Mouse (Mus musculus): ENCODE results near the gene Prss37. TPM values are rescaled to one million over a fixed set of nuclear protein-coding genes. Genes with fewer than 3 reads are reported as not detected.

Gene Prss37
- not detected in 2 replicates for polyA plus RNA-seq (2014; fragmentation: Nextera tagmentation; extraction: Ambion mirVana)

DNA sequence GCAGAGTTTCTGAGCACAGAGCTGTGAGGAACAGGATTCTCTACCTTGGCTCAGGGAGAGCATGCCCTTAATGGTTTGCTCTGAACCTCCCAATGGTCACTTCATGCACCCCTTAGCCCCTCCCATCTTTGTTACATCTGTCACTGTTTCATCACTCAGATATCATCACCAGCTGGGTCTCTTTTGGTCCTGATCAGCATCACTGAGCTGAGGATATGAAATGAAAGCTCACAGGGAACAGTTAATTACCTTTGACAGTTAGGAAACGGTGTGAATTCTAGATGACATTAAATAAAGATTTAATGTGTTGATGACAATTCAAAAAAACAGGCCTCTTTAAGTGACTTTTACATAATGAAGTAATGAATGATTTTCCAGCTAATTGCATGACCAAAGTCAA is at the start of gene Prss37:
TSS of gene Prss37 (minus strand) at position 101 of the 400 bp plus-strand sequence.
- ATAC-seq (ENCODE audit: insufficient read depth, low FRiP score, low TSS enrichment): no peak
- H3K4me3 ChIP-seq (ENCODE audit: low read depth, low read length): no peak within 1 kb of the TSS
- 74% methylated on average over 1 of the region's 1 CpGs for WGBS
- H3K9me3 ChIP-seq (ENCODE audit: control insufficient read depth, low read length): no peaks in the 10 kb centered on the region
- H3K27ac ChIP-seq (ENCODE audit: low read depth, low read length): no peak within 1 kb of the TSS
- H3K4me1 ChIP-seq (ENCODE audit: control insufficient read depth, insufficient read depth, low read length): no peaks in the 10 kb centered on the region
- DNase-seq (ENCODE audit: low spot score): no peak
- no peak within 1 kb of the TSS for H3K9ac ChIP-seq (ENCODE audit: low read length)
- H3K27me3 ChIP-seq (ENCODE audit: control insufficient read depth, insufficient read depth, low read length): no peaks in the 10 kb centered on the region
- H3K36me3 ChIP-seq (ENCODE audit: control insufficient read depth, insufficient read depth, low read length): no peaks in the 10 kb centered on the region
- no peak within 1 kb of the TSS for H3K4me2 ChIP-seq (ENCODE audit: low read depth)

DNA sequence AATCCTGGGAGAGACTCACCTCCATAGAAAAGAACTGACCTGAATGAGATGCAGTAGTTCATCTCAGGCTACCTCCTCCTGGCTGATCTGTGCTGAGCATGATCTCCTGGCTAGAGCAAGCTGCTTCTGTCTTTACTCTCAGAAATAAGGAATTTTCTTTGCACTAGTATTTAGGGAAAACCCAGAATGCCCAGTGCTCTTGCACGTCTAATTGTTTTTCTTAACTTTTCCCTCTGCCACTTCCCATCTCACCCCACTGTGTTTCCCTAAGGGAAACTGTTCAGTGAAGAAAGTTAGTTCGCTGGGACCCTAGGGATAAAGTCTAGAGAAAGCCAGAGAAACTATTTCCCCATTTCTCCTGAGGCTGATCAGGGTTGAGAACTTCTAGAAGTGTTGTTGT is 35.6 kb upstream of the Prss37 start, which contains the start of gene Olfr461:
TSS of gene Olfr461 (minus strand) at position 101 of the 400 bp plus-strand sequence.
- H3K4me1 ChIP-seq (ENCODE audit: control insufficient read depth, insufficient read depth, low read length): no peaks in the 10 kb centered on the region
- H3K9ac ChIP-seq (ENCODE audit: low read length): no peak within 1 kb of the TSS
- H3K4me2 ChIP-seq (ENCODE audit: low read depth): no peak within 1 kb of the TSS
- H3K4me3 ChIP-seq (ENCODE audit: low read depth, low read length): no peak within 1 kb of the TSS
- no peaks in the 10 kb centered on the region for H3K9me3 ChIP-seq (ENCODE audit: control insufficient read depth, low read length)
- no peaks in the 10 kb centered on the region for H3K36me3 ChIP-seq (ENCODE audit: control insufficient read depth, insufficient read depth, low read length)
- WGBS: 84% methylated on average over 2 of the region's 2 CpGs
- no peak within 1 kb of the TSS for H3K27ac ChIP-seq (ENCODE audit: low read depth, low read length)
- H3K27me3 ChIP-seq (ENCODE audit: control insufficient read depth, insufficient read depth, low read length): no peaks in the 10 kb centered on the region
- no peak for DNase-seq (ENCODE audit: low spot score)
- no peak for ATAC-seq (ENCODE audit: insufficient read depth, low FRiP score, low TSS enrichment)

DNA sequence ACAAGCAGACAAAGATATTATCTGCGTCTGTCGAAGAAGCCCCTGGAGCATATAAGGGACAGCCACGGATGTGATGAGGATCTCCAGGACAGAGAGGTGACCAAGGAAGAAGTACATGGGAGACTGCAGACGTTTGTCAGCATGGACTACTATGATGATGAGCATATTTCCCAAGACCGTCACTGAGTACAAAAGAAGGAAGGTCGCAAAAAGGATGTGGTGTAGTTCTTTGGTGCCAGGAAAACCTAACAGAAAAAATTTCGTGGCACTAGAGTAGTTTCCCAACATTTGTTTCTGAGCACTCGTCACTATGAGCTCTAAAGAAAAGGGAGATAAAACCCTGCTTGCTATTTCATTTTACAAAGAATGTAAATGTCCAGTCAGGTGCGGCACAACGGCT is 25.4 kb upstream of the Prss37 start:
- no peak overlapping the region for H3K4me2 ChIP-seq (ENCODE audit: low read depth)
- no peaks in the 10 kb centered on the region for H3K9me3 ChIP-seq (ENCODE audit: control insufficient read depth, low read length)
- H3K9ac ChIP-seq (ENCODE audit: low read length): no peak overlapping the region
- H3K4me3 ChIP-seq (ENCODE audit: low read depth, low read length): no peak overlapping the region
- no peak for DNase-seq (ENCODE audit: low spot score)
- 85% methylated on average over 10 of the region's 10 CpGs for WGBS
- no peaks in the 10 kb centered on the region for H3K36me3 ChIP-seq (ENCODE audit: control insufficient read depth, insufficient read depth, low read length)
- ATAC-seq (ENCODE audit: insufficient read depth, low FRiP score, low TSS enrichment): no peak
- H3K27me3 ChIP-seq (ENCODE audit: control insufficient read depth, insufficient read depth, low read length): no peaks in the 10 kb centered on the region
- H3K27ac ChIP-seq (ENCODE audit: low read depth, low read length): no peak overlapping the region
- H3K4me1 ChIP-seq (ENCODE audit: control insufficient read depth, insufficient read depth, low read length): no peaks in the 10 kb centered on the region

DNA sequence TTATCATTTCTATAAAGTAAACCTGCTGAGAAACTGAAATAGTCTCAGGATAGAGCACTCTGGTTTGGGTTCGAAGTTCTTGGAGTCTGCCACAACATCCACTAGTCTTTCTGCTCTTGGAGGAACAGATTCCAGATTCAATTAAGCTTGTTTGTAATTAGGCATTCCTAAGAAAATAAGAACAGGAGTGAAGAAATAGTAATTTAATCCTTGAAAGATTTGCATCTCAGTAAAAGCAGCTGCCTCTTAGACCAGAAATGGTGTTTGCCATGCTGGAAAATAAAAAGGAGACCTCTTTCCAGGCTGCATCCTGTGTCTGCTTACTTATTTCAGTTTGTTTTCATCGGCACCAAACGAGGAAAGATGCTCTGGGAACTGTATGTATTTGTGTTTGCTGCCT is 26.1 kb downstream of the Prss37 start, which contains the start of gene Tas2r108:
TSS of gene Tas2r108 (plus strand) at position 301 of the 400 bp plus-strand sequence.
- WGBS: 86% methylated on average over 3 of the region's 3 CpGs
- Histone ChIP-seq H3K4me3 (ENCODE audit: low read depth, low read length) (no peak within 1 kb of the TSS), H3K4me2 (ENCODE audit: low read depth) (no peak within 1 kb of the TSS), H3K9ac (ENCODE audit: low read length) (no peak within 1 kb of the TSS), H3K27me3 (ENCODE audit: control insufficient read depth, insufficient read depth, low read length) (no peaks in the 10 kb centered on the region), H3K4me1 (ENCODE audit: control insufficient read depth, insufficient read depth, low read length) (no peaks in the 10 kb centered on the region), H3K9me3 (ENCODE audit: control insufficient read depth, low read length) (no peaks in the 10 kb centered on the region), H3K36me3 (ENCODE audit: control insufficient read depth, insufficient read depth, low read length) (no peaks in the 10 kb centered on the region), H3K27ac (ENCODE audit: low read depth, low read length) (no peak within 1 kb of the TSS)
- no peak for ATAC-seq (ENCODE audit: insufficient read depth, low FRiP score, low TSS enrichment)
- DNase-seq (ENCODE audit: low spot score): no peak

DNA sequence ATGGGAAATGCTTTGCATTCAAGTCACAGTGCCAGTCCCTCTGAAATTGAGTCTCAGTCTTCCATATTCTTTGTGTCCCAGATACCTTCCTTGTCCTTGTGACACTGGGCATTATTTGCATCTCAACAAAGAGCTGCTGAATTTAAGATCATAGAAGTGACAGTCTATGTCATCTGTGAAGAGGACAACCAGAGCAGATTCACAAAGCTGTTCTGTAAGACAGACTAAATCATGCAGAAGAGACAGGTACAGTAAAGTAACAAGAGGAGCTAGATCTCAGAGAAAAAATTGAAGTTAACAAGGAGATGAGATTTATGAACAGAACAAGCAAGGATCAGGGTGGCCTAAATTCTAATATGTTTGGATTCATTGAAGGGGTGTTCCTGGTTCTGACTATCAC is 28.4 kb downstream of the Prss37 start, which contains the start of gene Tas2r137:
TSS of gene Tas2r137 (plus strand) at position 301 of the 400 bp plus-strand sequence.
- no peak for ATAC-seq (ENCODE audit: insufficient read depth, low FRiP score, low TSS enrichment)

DNA sequence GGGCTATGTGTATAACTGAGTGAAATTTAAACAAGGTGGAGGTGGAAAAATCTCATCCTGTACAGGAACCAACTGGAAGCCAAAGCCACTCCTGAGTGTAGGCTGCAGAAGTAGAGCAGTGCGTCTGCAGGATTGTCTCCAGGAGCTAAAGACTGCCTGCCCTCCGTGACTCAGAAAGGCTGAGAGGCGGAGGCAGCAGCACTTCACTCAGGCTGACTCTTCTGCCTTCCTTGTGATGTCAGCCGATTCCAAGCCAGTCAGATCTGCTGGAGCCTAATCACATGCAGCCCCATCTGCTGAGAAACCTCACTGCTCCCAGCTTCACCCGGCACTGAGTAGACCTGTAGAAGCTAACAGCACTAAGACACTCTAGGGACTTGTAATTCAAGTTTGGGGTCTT is 37.0 kb downstream of the Prss37 start:
- no peak for DNase-seq (ENCODE audit: low spot score)
- H3K36me3 ChIP-seq (ENCODE audit: control insufficient read depth, insufficient read depth, low read length): peaks cover 11% of the 10 kb centered on the region
- WGBS: 92% methylated on average over 5 of the region's 5 CpGs
- no peak for ATAC-seq (ENCODE audit: insufficient read depth, low FRiP score, low TSS enrichment)
- no peak overlapping the region for H3K27ac ChIP-seq (ENCODE audit: low read depth, low read length)
- no peaks in the 10 kb centered on the region for H3K4me1 ChIP-seq (ENCODE audit: control insufficient read depth, insufficient read depth, low read length)
- H3K4me2 ChIP-seq (ENCODE audit: low read depth): no peak overlapping the region
- H3K9ac ChIP-seq (ENCODE audit: low read length): no peak overlapping the region
- no peaks in the 10 kb centered on the region for H3K9me3 ChIP-seq (ENCODE audit: control insufficient read depth, low read length)
- H3K27me3 ChIP-seq (ENCODE audit: control insufficient read depth, insufficient read depth, low read length): no peaks in the 10 kb centered on the region
- no peak overlapping the region for H3K4me3 ChIP-seq (ENCODE audit: low read depth, low read length)

More for the DNA sequence above, 28.4 kb downstream of the Prss37 start, which contains the start of gene Tas2r137:
- no peak within 1 kb of the TSS for H3K27ac ChIP-seq (ENCODE audit: low read depth, low read length)
- H3K36me3 ChIP-seq (ENCODE audit: control insufficient read depth, insufficient read depth, low read length): no peaks in the 10 kb centered on the region
- H3K9me3 ChIP-seq (ENCODE audit: control insufficient read depth, low read length): no peaks in the 10 kb centered on the region
- H3K9ac ChIP-seq (ENCODE audit: low read length): no peak within 1 kb of the TSS
- DNase-seq (ENCODE audit: low spot score): no peak
- H3K4me2 ChIP-seq (ENCODE audit: low read depth): no peak within 1 kb of the TSS
- H3K27me3 ChIP-seq (ENCODE audit: control insufficient read depth, insufficient read depth, low read length): no peaks in the 10 kb centered on the region
- H3K4me3 ChIP-seq (ENCODE audit: low read depth, low read length): no peak within 1 kb of the TSS
- H3K4me1 ChIP-seq (ENCODE audit: control insufficient read depth, insufficient read depth, low read length): no peaks in the 10 kb centered on the region

DNA sequence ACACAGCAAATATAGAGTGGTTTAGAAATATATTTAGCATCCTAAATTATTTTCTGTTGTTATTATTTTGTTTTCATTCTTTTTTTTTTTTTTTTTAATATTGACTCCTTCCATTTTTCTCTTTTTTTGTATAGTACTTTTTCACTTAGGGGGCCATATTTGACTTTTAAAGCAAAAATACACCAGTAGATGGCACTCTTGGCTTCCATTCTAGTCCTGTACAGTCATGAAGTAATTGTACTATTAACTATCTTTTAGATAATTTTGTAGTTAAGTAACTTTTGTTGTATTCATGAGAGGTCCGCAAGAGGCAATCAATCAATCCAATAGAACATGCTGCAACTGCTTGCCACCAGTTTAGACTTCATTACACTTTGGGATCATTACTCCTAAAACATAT is 39.6 kb downstream of the Prss37 start:
- peaks cover 16% of the 10 kb centered on the region for H3K36me3 ChIP-seq (ENCODE audit: control insufficient read depth, insufficient read depth, low read length)
- H3K9me3 ChIP-seq (ENCODE audit: control insufficient read depth, low read length): no peaks in the 10 kb centered on the region
- no peaks in the 10 kb centered on the region for H3K4me1 ChIP-seq (ENCODE audit: control insufficient read depth, insufficient read depth, low read length)
- DNase-seq (ENCODE audit: low spot score) (no peak), ATAC-seq (ENCODE audit: insufficient read depth, low FRiP score, low TSS enrichment) (no peak)
- no peak overlapping the region for H3K4me2 ChIP-seq (ENCODE audit: low read depth)
- WGBS: 93% methylated on average over 1 of the region's 1 CpGs
- H3K9ac ChIP-seq (ENCODE audit: low read length): no peak overlapping the region
- no peak overlapping the region for H3K4me3 ChIP-seq (ENCODE audit: low read depth, low read length)
- no peak overlapping the region for H3K27ac ChIP-seq (ENCODE audit: low read depth, low read length)
- no peaks in the 10 kb centered on the region for H3K27me3 ChIP-seq (ENCODE audit: control insufficient read depth, insufficient read depth, low read length)

DNA sequence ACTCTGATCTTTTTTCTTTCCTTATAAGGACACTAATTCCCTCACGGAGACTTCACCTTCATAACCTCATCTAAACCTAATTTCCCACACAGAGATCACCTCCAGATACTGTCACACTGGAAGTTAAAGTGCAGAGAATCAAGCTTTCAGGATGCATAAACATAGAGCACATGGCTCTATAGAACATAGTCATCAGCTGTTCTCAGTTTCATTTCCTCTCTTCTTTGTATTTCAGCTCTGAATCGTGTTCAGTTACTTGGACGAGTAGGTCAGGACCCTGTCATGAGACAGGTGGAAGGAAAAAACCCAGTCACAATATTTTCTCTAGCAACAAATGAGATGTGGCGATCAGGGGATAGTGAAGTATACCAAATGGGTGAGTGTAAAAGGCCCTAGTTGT is 43.2 kb downstream of the Prss37 start:
- ATAC-seq (ENCODE audit: insufficient read depth, low FRiP score, low TSS enrichment): no peak
- H3K4me1 ChIP-seq (ENCODE audit: control insufficient read depth, insufficient read depth, low read length): peaks cover 4% of the 10 kb centered on the region; the same call in 1 of the 2 replicates
- H3K9ac ChIP-seq (ENCODE audit: low read length): no peak overlapping the region
- no peak overlapping the region for H3K4me3 ChIP-seq (ENCODE audit: low read depth, low read length)
- no peak overlapping the region for H3K27ac ChIP-seq (ENCODE audit: low read depth, low read length)
- H3K4me2 ChIP-seq (ENCODE audit: low read depth): no peak overlapping the region
- H3K36me3 ChIP-seq (ENCODE audit: control insufficient read depth, insufficient read depth, low read length): peaks cover 12% of the 10 kb centered on the region
- 93% methylated on average over 4 of the region's 4 CpGs for WGBS
- DNase-seq (ENCODE audit: low spot score): no peak
- H3K9me3 ChIP-seq (ENCODE audit: control insufficient read depth, low read length): no peaks in the 10 kb centered on the region
- H3K27me3 ChIP-seq (ENCODE audit: control insufficient read depth, insufficient read depth, low read length): no peaks in the 10 kb centered on the region

DNA sequence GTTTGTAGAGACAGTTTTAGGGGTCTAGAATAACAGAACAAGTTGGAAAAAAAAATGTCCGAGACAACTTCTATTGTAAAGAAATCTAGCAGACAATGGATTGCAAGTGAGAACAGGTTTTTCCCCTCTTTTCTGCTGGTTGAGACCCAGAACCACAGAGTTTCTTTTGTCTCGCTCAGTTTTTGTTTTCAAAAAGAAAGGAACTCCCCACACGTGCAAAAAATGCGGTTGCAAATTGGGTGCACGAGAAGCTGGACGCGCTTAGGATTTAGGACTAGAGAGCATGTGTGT is 47.6 kb downstream of the Prss37 start:
- peaks cover 1% of the 10 kb centered on the region for H3K36me3 ChIP-seq (ENCODE audit: control insufficient read depth, insufficient read depth, low read length)
- no peaks in the 10 kb centered on the region for H3K9me3 ChIP-seq (ENCODE audit: control insufficient read depth, low read length)
- H3K4me1 ChIP-seq (ENCODE audit: control insufficient read depth, insufficient read depth, low read length): peaks cover 4% of the 10 kb centered on the region; the same call in 1 of the 2 replicates
- ATAC-seq (ENCODE audit: insufficient read depth, low FRiP score, low TSS enrichment): peak; percentile 14; the same call in 1 of the 2 replicates
- peak overlapping the region; percentile 97 for H3K9ac ChIP-seq (ENCODE audit: low read length)
- WGBS: 2% methylated on average over 7 of the region's 7 CpGs
- peak overlapping the region; percentile 93 for H3K27ac ChIP-seq (ENCODE audit: low read depth, low read length)
- peak overlapping the region; percentile 75 for H3K4me3 ChIP-seq (ENCODE audit: low read depth, low read length)
- DNase-seq (ENCODE audit: low spot score): no peak
- H3K27me3 ChIP-seq (ENCODE audit: control insufficient read depth, insufficient read depth, low read length): no peaks in the 10 kb centered on the region
- H3K4me2 ChIP-seq (ENCODE audit: low read depth): peak overlapping the region; percentile 73
